Mouse (Mus musculus): Measurements from ENCODE around the gene Mybbp1a. TPM values are rescaled to one million over a fixed set of nuclear protein-coding genes. Genes with fewer than 3 reads are reported as not detected.

Gene Mybbp1a
- polyA plus RNA-seq, 1 experiment from 2014 or later = 57.6 TPM

GRCm38 (mm10) chr11:72474926-72475325 is 33.8 kb downstream of the Mybbp1a start:
- H3K4me3 ChIP-seq (ENCODE audit: low read depth, low read length) = no peak overlapping the region
- H3K27me3 ChIP-seq (ENCODE audit: control insufficient read depth, insufficient read depth, low read length) = no peaks in the 10 kb centered on the region
- no peaks in the 10 kb centered on the region for H3K9me3 ChIP-seq (ENCODE audit: control insufficient read depth, low read length)
- no peaks in the 10 kb centered on the region for H3K36me3 ChIP-seq (ENCODE audit: control insufficient read depth, insufficient read depth, low read length)
- no peak overlapping the region for H3K4me2 ChIP-seq (replicated peaks; ENCODE audit: low read depth)
- DNase-seq (ENCODE audit: low spot score) = no peak
- TF ChIP-seq EP300 (optimal IDR thresholded peaks at IDR 0.05) (no peak), CTCF (IDR thresholded peaks at IDR 0.05; ENCODE audit: low read depth) (no peak)
- 63% methylated on average over 3 of the region's 3 CpGs for WGBS
- no peak for ATAC-seq (ENCODE audit: low FRiP score, low TSS enrichment)
- H3K4me1 ChIP-seq (replicated peaks; ENCODE audit: control insufficient read depth, insufficient read depth) = peaks cover 2% of the 10 kb centered on the region; the same call in 1 of the 2 replicates
- H3K9ac ChIP-seq (ENCODE audit: low read length) = no peak overlapping the region
- no peak overlapping the region for H3K27ac ChIP-seq (replicated peaks)

DNA sequence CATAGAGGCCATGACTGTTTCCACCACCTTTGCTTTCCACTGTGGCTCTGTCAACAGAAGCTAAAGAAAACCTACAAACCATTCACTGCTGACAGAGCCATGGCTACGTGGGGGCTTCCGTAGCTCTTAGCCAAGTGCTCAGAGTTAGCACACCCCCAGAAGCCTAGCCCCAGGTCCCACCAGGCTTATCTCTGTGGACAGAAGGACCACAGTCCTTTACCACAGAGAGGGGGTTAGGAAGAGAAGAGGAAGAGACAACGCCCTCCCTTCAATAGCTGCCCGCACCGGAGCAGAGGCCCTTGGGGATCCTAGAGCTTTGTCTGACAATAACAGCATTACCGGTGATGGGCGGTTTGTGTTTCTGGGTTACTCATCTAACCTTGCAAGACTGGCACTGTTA is 34.3 kb downstream of the Mybbp1a start:
- WGBS = 65% methylated on average over 7 of the region's 7 CpGs
- peaks cover 2% of the 10 kb centered on the region; the same call in 1 of the 2 replicates for H3K4me1 ChIP-seq (replicated peaks; ENCODE audit: control insufficient read depth, insufficient read depth)
- H3K4me3 ChIP-seq (ENCODE audit: low read depth, low read length) = no peak overlapping the region
- H3K36me3 ChIP-seq (ENCODE audit: control insufficient read depth, insufficient read depth, low read length) = no peaks in the 10 kb centered on the region
- H3K9ac ChIP-seq (ENCODE audit: low read length) = no peak overlapping the region
- H3K4me2 ChIP-seq (replicated peaks; ENCODE audit: low read depth) = no peak overlapping the region
- H3K27me3 ChIP-seq (ENCODE audit: control insufficient read depth, insufficient read depth, low read length) = no peaks in the 10 kb centered on the region
- TF ChIP-seq EP300 (optimal IDR thresholded peaks at IDR 0.05) (no peak), CTCF (IDR thresholded peaks at IDR 0.05; ENCODE audit: low read depth) (no peak)
- 0 out of 2 replicates have a peak overlapping the region, but pooled peaks have one; percentile 49 for H3K27ac ChIP-seq (replicated peaks)
- H3K9me3 ChIP-seq (ENCODE audit: control insufficient read depth, low read length) = no peaks in the 10 kb centered on the region
- DNase-seq (ENCODE audit: low spot score) = no peak
- no peak for ATAC-seq (ENCODE audit: low FRiP score, low TSS enrichment)

- no peak for TF ChIP-seq EP300 (optimal IDR thresholded peaks at IDR 0.05)
- TF ChIP-seq CTCF (IDR thresholded peaks at IDR 0.05; ENCODE audit: low read depth) = no peak
- no peaks in the 10 kb centered on the region for H3K27me3 ChIP-seq (ENCODE audit: control insufficient read depth, insufficient read depth, low read length)
- no peak overlapping the region for H3K4me2 ChIP-seq (replicated peaks; ENCODE audit: low read depth)
- no peak for DNase-seq (ENCODE audit: low spot score)
- ATAC-seq (ENCODE audit: low FRiP score, low TSS enrichment) = no peak
- no peak overlapping the region for H3K4me3 ChIP-seq (ENCODE audit: low read depth, low read length)
- H3K27ac ChIP-seq (replicated peaks) = 0 out of 2 replicates have a peak overlapping the region, but pooled peaks have one; percentile 20
- no peaks in the 10 kb centered on the region for H3K9me3 ChIP-seq (ENCODE audit: control insufficient read depth, low read length)
- no peaks in the 10 kb centered on the region for H3K36me3 ChIP-seq (ENCODE audit: control insufficient read depth, insufficient read depth, low read length)
- WGBS = 74% methylated on average over 7 of the region's 7 CpGs
- no peak overlapping the region for H3K9ac ChIP-seq (ENCODE audit: low read length)
- H3K4me1 ChIP-seq (replicated peaks; ENCODE audit: control insufficient read depth, insufficient read depth) = peaks cover 2% of the 10 kb centered on the region; the same call in 1 of the 2 replicates
Measured at GRCm38 (mm10) chr11:72476074-72476625, 35.0 kb downstream of the Mybbp1a start.

GRCm38 (mm10) chr11:72477182-72477581 is 36.0 kb downstream of the Mybbp1a start:
- H3K4me2 ChIP-seq (replicated peaks; ENCODE audit: low read depth) = no peak overlapping the region
- H3K9me3 ChIP-seq (ENCODE audit: control insufficient read depth, low read length) = no peaks in the 10 kb centered on the region
- no peaks in the 10 kb centered on the region for H3K36me3 ChIP-seq (ENCODE audit: control insufficient read depth, insufficient read depth, low read length)
- no peaks in the 10 kb centered on the region for H3K27me3 ChIP-seq (ENCODE audit: control insufficient read depth, insufficient read depth, low read length)
- H3K9ac ChIP-seq (ENCODE audit: low read length) = no peak overlapping the region
- TF ChIP-seq CTCF (IDR thresholded peaks at IDR 0.05; ENCODE audit: low read depth) = no peak
- TF ChIP-seq EP300 (optimal IDR thresholded peaks at IDR 0.05) = no peak
- H3K4me1 ChIP-seq (replicated peaks; ENCODE audit: control insufficient read depth, insufficient read depth) = peaks cover 2% of the 10 kb centered on the region; the same call in 1 of the 2 replicates
- no peak overlapping the region for H3K4me3 ChIP-seq (ENCODE audit: low read depth, low read length)
- H3K27ac ChIP-seq (replicated peaks) = peak overlapping the region; percentile 35
- 41% methylated on average over 5 of the region's 5 CpGs for WGBS
- DNase-seq (ENCODE audit: low spot score) (no peak), ATAC-seq (ENCODE audit: low FRiP score, low TSS enrichment) (peak; percentile 14; the same call in 1 of the 2 replicates)

DNA sequence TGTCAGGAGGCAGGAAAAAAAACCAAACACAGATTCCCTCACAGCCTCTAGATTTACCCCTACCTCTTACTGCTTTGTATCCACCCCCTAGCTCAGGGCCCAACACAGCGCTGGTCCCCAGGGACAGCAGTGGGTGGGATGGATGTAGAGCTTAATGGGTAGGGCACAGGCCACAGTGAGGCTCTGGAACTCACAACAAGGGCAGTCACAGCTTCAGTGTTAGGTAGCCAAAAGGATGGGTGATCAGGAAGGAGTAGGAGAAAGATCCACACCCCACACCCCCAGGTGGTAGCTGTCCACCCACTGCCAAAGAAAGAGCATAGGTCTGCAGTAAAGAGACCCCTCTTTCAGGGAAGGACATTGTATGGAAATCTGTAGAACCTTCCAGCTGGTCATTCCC is 36.5 kb downstream of the Mybbp1a start:
- WGBS = 74% methylated on average over 1 of the region's 1 CpGs
- H3K4me1 ChIP-seq (replicated peaks; ENCODE audit: control insufficient read depth, insufficient read depth) = peaks cover 2% of the 10 kb centered on the region; the same call in 1 of the 2 replicates
- no peak overlapping the region for H3K4me2 ChIP-seq (replicated peaks; ENCODE audit: low read depth)
- no peaks in the 10 kb centered on the region for H3K27me3 ChIP-seq (ENCODE audit: control insufficient read depth, insufficient read depth, low read length)
- no peak for ATAC-seq (ENCODE audit: low FRiP score, low TSS enrichment)
- no peak overlapping the region for H3K4me3 ChIP-seq (ENCODE audit: low read depth, low read length)
- TF ChIP-seq EP300 (optimal IDR thresholded peaks at IDR 0.05) (no peak), CTCF (IDR thresholded peaks at IDR 0.05; ENCODE audit: low read depth) (no peak)
- no peaks in the 10 kb centered on the region for H3K36me3 ChIP-seq (ENCODE audit: control insufficient read depth, insufficient read depth, low read length)
- H3K9ac ChIP-seq (ENCODE audit: low read length) = no peak overlapping the region
- peak overlapping the region; percentile 61; the same call in 1 of the 2 replicates for H3K27ac ChIP-seq (replicated peaks)
- H3K9me3 ChIP-seq (ENCODE audit: control insufficient read depth, low read length) = no peaks in the 10 kb centered on the region
- DNase-seq (ENCODE audit: low spot score) = no peak

- WGBS = 60% methylated on average over 6 of the region's 6 CpGs
- no peak overlapping the region for H3K4me3 ChIP-seq (ENCODE audit: low read depth, low read length)
- H3K4me2 ChIP-seq (replicated peaks; ENCODE audit: low read depth) = no peak overlapping the region
- ATAC-seq (ENCODE audit: low FRiP score, low TSS enrichment) = no peak
- H3K27me3 ChIP-seq (ENCODE audit: control insufficient read depth, insufficient read depth, low read length) = no peaks in the 10 kb centered on the region
- no peak for DNase-seq (ENCODE audit: low spot score)
- no peak overlapping the region for H3K9ac ChIP-seq (ENCODE audit: low read length)
- H3K27ac ChIP-seq (replicated peaks) = peak overlapping the region; percentile 61
- H3K4me1 ChIP-seq (replicated peaks; ENCODE audit: control insufficient read depth, insufficient read depth) = peaks cover 2% of the 10 kb centered on the region; the same call in 1 of the 2 replicates
- TF ChIP-seq EP300 (optimal IDR thresholded peaks at IDR 0.05) (no peak), CTCF (IDR thresholded peaks at IDR 0.05; ENCODE audit: low read depth) (no peak)
- H3K36me3 ChIP-seq (ENCODE audit: control insufficient read depth, insufficient read depth, low read length) = no peaks in the 10 kb centered on the region
- no peaks in the 10 kb centered on the region for H3K9me3 ChIP-seq (ENCODE audit: control insufficient read depth, low read length)
Measured at GRCm38 (mm10) chr11:72478228-72478627, 37.1 kb downstream of the Mybbp1a start.

All from stomach, postnatal 0 days (tissue).